Mouse (Mus musculus) liver, adult 2 months (tissue): ENCODE data around the gene Hsd17b6. TPM values are rescaled to one million over a fixed set of nuclear protein-coding genes. Genes with fewer than 3 reads are reported as not detected.
A peak's percentile ranks its signal among the peaks of the same experiment; 100 is the strongest.

Experiments
- DNase-seq: peaks from one replicate; pipeline ENCODE4 v3.0.0-alpha.2; 2011; ENCODE audit warnings: low read depth, low spot score; ENCODE audit errors: extremely low read depth
- H3K27ac ChIP-seq: fragments of 200-500 bp; replicated peaks from 2 replicates; pipeline ENCODE4 v1.5.1; 2012; ENCODE audit warnings: low read depth, mild to moderate bottlenecking, control low read depth, inconsistent platforms, low read length; ENCODE audit not compliant: insufficient read depth
- H3K27me3 ChIP-seq: fragments of 200-500 bp; 2 replicates; pipeline ENCODE4 v1.6.1; 2012; ENCODE audit warnings: mild to moderate bottlenecking, moderate library complexity, low read length, inconsistent platforms; ENCODE audit not compliant: control insufficient read depth, insufficient read depth
- H3K36me3 ChIP-seq: fragments of 200-500 bp; 2 replicates; pipeline ENCODE4 v1.6.1; 2012; ENCODE audit warnings: low read length, inconsistent platforms; ENCODE audit not compliant: control insufficient read depth, insufficient read depth
- H3K4me1 ChIP-seq: fragments of 200-500 bp; 2 replicates; pipeline ENCODE4 v1.6.1; 2011; ENCODE audit warnings: low read length; ENCODE audit not compliant: control insufficient read depth, insufficient read depth
- H3K4me3 ChIP-seq: fragments of 200-500 bp; 2 replicates; pipeline ENCODE4 v1.5.1; 2011; ENCODE audit warnings: low read depth, mild to moderate bottlenecking, control low read depth, low read length, moderate library complexity; ENCODE audit not compliant: insufficient read depth
- H3K79me2 ChIP-seq: fragments of 200-500 bp; 2 replicates; pipeline ENCODE4 v1.6.1; 2012; ENCODE audit warnings: inconsistent platforms, mild to moderate bottlenecking, low read length, moderate library complexity; ENCODE audit not compliant: control insufficient read depth, insufficient read depth
- H3K9ac ChIP-seq: fragments of 200-500 bp; 2 replicates; pipeline ENCODE4 v1.6.1; 2012; ENCODE audit warnings: low read depth, mild to moderate bottlenecking, control low read depth, inconsistent platforms, low read length
- CTCF ChIP-seq: fragments of 200-500 bp; IDR thresholded peaks from 2 replicates; pipeline ENCODE4 v1.5.1; 2011; ENCODE audit warnings: low read depth, low read length, control low read depth
- POLR2A ChIP-seq: fragments of 200-500 bp; IDR thresholded peaks from 2 replicates; pipeline ENCODE4 v1.6.1; 2011; ENCODE audit warnings: low read length, control low read depth; ENCODE audit not compliant: insufficient read depth; ENCODE audit errors: extremely low read depth
- WGBS: fragments of 180-500 bp; shearing (Covaris S2); methylation state at CpG from one replicate; pipeline ENCODE4 v1.1.7; 2018; 5-methylcytosine and 5-hydroxymethylcytosine counted together
- polyA plus RNA-seq: library from polyadenylated mRNA; depleted of rRNA; stranded (reverse); fragments of >200 nt; gene quantifications from 2 replicates; pipeline ENCODE4 v1.2.3, GENCODE M21; 2012
- total RNA-seq: library from RNA; depleted of rRNA; stranded (reverse); fragments of >200 nt; gene quantifications from 2 replicates; pipeline ENCODE4 v1.2.3, GENCODE M21; 2014

The Hsd17b6 gene
- total and polyA plus RNA-seq, 2 experiments = 364 to 468 TPM

DNA sequence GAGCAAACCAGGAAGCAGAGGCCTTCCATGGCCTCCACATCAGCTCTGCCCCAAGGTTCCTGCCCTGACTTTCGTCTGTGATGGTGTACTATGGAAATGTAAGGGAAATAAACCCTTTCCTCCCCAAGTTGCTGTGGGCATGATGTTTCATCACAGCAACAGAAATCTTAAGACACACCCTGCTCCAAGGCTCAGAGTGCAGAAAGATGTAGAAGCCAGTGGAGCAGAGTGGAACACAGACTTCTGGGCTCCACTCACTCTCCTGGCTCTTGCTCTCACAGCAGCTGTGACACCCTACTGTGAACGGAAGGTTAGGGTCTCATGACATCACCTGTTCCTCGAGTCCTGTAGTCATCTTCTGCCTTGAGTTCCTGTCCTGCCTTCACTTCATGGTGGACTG is 43.4 kb downstream of the Hsd17b6 start:
- H3K4me1 ChIP-seq = peaks cover 10% of the 10 kb centered on the region
- H3K9ac ChIP-seq = no peak overlapping the region
- no peaks in the 10 kb centered on the region for H3K36me3 ChIP-seq
- no peak overlapping the region for H3K27ac ChIP-seq
- H3K79me2 ChIP-seq = no peaks in the 10 kb centered on the region
- WGBS = 87% methylated on average over 3 of the region's 3 CpGs
- no peak for TF ChIP-seq CTCF
- no peak for TF ChIP-seq POLR2A
- no peak overlapping the region for H3K4me3 ChIP-seq
- DNase-seq = no peak
- H3K27me3 ChIP-seq = no peaks in the 10 kb centered on the region

DNA sequence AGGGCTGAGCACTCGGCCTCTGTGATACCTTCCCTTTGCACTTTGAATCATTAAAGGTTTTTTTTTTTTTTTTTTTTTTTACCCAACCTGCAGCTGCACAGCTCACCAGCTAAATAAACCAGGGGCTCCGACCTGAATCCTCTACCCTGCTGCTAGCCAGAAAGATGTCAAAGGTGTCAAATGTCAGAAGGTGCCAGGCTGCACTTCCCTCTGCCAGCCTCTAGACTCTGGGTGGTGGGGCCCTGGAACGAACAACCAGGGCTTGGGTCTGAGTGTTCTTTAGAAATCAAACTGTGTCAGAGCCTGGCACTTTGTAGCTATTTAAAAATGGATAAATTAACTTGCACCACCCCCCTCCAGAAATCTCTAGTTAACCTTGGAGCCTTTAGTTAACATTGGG is 45.0 kb downstream of the Hsd17b6 start:
- peaks cover 10% of the 10 kb centered on the region for H3K4me1 ChIP-seq
- H3K36me3 ChIP-seq = no peaks in the 10 kb centered on the region
- peak; percentile 73 for DNase-seq
- 34% methylated on average over 3 of the region's 3 CpGs for WGBS
- H3K27me3 ChIP-seq = no peaks in the 10 kb centered on the region
- H3K27ac ChIP-seq = 0 out of 2 replicates have a peak overlapping the region, but pooled peaks have one; percentile 41
- TF ChIP-seq POLR2A = no peak
- TF ChIP-seq CTCF = no peak
- no peaks in the 10 kb centered on the region for H3K79me2 ChIP-seq
- H3K9ac ChIP-seq = no peak overlapping the region
- H3K4me3 ChIP-seq = no peak overlapping the region

DNA sequence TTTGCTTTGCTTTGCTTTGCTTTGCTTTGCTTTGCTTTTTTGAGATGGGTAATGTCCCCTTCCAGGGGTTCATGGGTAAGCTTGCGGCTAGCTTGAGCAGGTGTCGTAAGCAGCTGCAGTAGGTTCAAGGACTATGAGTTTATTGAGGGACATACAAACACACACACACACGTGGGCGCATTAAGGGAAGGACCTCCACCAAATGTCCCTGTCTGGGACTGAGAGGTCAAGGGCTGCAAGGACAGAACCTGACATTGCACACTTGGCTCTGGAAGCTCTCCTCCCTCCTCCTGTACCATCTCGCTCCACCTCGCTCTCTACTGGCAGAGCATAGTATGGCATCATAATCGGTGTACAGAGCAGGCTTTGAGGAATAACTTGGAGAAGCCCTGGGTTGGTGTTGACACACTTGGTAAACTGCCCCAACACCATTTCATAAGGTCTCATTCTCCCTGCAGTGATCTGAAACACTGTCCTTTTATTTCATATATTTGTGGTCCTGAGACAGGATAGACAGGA is 48.2 kb downstream of the Hsd17b6 start:
- peak overlapping the region; percentile 26 for H3K27ac ChIP-seq
- no peaks in the 10 kb centered on the region for H3K79me2 ChIP-seq
- no peaks in the 10 kb centered on the region for H3K36me3 ChIP-seq
- H3K4me1 ChIP-seq = peaks cover 12% of the 10 kb centered on the region
- H3K4me3 ChIP-seq = no peak overlapping the region
- DNase-seq = peak; percentile 100
- WGBS = 28% methylated on average over 7 of the region's 7 CpGs
- H3K9ac ChIP-seq = no peak overlapping the region
- H3K27me3 ChIP-seq = no peaks in the 10 kb centered on the region
- peak; percentile 70 for TF ChIP-seq CTCF
- TF ChIP-seq POLR2A = no peak

DNA sequence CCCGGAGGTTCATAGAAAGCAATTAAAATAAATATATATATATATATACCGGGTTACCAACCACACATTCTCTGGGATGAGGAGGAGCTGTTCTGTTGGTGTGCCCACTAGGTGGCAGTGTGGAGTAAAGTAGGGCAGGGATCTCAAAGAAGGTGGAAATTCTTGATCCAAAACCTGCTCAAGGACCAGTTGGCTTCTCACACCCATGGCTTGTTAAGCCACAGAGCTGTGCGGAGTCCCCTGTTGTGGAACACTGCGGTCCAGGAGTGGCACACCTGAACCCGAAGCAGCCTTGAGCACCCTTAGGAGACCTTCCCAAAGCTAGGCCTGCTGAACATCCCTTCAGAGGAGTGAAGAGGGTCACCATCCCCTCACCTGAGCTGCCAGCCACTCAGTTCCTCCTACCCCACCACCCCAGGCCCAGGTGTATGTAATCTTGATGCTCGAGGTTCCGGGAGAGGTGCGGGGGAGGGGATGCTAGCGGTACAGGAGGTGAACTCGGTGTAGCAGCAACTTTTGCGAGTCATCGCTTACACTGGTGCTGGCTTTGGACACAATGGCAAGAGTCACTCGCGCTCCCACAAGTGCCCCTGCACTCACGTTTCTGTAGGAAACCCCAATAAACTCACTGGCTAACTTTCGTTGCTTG is 51.1 kb downstream of the Hsd17b6 start:
- H3K27ac ChIP-seq = no peak overlapping the region
- DNase-seq = peak; percentile 63
- H3K36me3 ChIP-seq = no peaks in the 10 kb centered on the region
- H3K27me3 ChIP-seq = no peaks in the 10 kb centered on the region
- TF ChIP-seq POLR2A (no peak), CTCF (peak; percentile 65)
- H3K9ac ChIP-seq = no peak overlapping the region
- no peak overlapping the region for H3K4me3 ChIP-seq
- H3K79me2 ChIP-seq = no peaks in the 10 kb centered on the region
- peaks cover 16% of the 10 kb centered on the region for H3K4me1 ChIP-seq
- 60% methylated on average over 16 of the region's 16 CpGs for WGBS

DNA sequence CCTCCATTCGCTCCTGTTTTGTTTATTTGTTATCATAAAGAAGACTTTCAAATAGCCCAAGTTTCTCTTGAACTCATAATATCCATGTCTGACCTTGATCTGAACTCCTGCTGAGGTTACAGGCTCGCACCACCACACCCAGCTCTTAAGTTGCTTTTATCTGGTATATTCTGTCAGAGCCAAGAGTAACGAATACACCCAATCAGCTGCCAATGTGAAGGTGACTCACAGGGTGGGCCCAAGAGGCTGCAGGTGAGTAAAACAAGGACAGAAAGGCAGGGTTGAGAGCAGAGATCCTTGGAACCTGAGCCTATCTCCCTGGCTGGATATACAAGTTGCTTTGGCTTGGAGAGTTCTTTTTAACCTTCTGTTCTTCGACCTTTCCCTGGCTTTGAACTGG is 52.4 kb downstream of the Hsd17b6 start:
- Histone ChIP-seq H3K9ac (no peak overlapping the region), H3K4me3 (no peak overlapping the region), H3K36me3 (no peaks in the 10 kb centered on the region), H3K79me2 (no peaks in the 10 kb centered on the region), H3K4me1 (peaks cover 25% of the 10 kb centered on the region), H3K27ac (peak overlapping the region; percentile 43), H3K27me3 (no peaks in the 10 kb centered on the region)
- DNase-seq = peak; percentile 80
- 35% methylated on average over 4 of the region's 4 CpGs for WGBS
- no peak for TF ChIP-seq POLR2A
- no peak for TF ChIP-seq CTCF

DNA sequence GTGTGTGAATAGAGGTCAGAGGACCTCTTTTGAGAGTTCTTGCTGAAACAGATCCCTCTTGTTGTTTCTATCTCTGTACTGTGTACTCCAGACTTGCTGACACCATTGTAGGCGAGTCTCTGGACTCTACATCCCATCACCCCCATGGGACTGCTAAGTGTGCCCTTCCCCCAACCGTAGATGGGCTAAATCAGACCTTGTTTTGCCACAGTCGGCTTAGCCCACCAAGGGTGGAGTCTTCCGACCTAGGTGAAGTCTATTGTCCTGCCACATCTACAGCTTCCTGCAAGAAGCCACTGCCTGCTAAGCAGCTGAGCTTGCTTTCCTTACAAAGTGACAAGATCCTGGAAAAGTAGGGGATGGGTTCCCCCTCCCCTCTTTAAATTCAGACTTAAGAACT is 55.6 kb downstream of the Hsd17b6 start:
- WGBS = 59% methylated on average over 4 of the region's 4 CpGs
- DNase-seq = no peak

More for the DNA sequence above, 55.6 kb downstream of the Hsd17b6 start:
- Histone ChIP-seq H3K27ac (peak overlapping the region; percentile 63), H3K27me3 (no peaks in the 10 kb centered on the region), H3K9ac (no peak overlapping the region), H3K36me3 (no peaks in the 10 kb centered on the region), H3K4me3 (no peak overlapping the region), H3K79me2 (no peaks in the 10 kb centered on the region), H3K4me1 (peaks cover 31% of the 10 kb centered on the region)
- no peak for TF ChIP-seq POLR2A
- TF ChIP-seq CTCF = no peak
